ENCODE assay signal across 15 mouse cellular contexts in genomic region chr11:117729341-117729740, GRCm38 (mm10). TPM values are rescaled to one million over a fixed set of nuclear protein-coding genes. Genes with fewer than 3 reads are reported as not detected.
DNase-seq lines count a peak whose midpoint lies in the region; ATAC-seq and TF ChIP-seq lines count a peak whose summit lies in the region.
"Had no signal": no experiment of that assay in that cellular context is flagged by ENCODE, and none has a peak within 500 bp of the region (broad histone marks: within the 10 kb centered on the region; RNA-seq: fewer than 3 reads in every experiment).

No protein-coding gene starts in this region.

- H3K27me3 ChIP-seq in heart, embryonic 13.5 days (replicated peaks): no peaks in the 10 kb centered on the region
- no peaks in the 10 kb centered on the region for H3K27me3 ChIP-seq in kidney, embryonic 16.5 days (ENCODE audit: insufficient read depth, low read length)
- H3K27me3 ChIP-seq in hindbrain, embryonic 14.5 days (ENCODE audit: control insufficient read depth, insufficient read depth, low read length): no peaks in the 10 kb centered on the region
- H3K27me3 ChIP-seq: forebrain, embryonic 12.5 days had no signal

- H3K27ac ChIP-seq in heart, embryonic 13.5 days (replicated peaks): peak overlapping the region; percentile 60
- H3K27ac ChIP-seq in layer of hippocampus, adult 2 months: peak overlapping the region; percentile 76
- H3K27ac ChIP-seq in kidney, embryonic 16.5 days (ENCODE audit: low read length): peak overlapping the region; percentile 69
- H3K27ac ChIP-seq in hindbrain, embryonic 14.5 days: no peak overlapping the region
- H3K27ac ChIP-seq: forebrain, embryonic 12.5 days; liver, embryonic 14.5 days; midbrain, embryonic 10.5 days had no signal

- H3K4me1 ChIP-seq in heart, embryonic 13.5 days: peaks cover 42% of the 10 kb centered on the region
- peaks cover 33% of the 10 kb centered on the region for H3K4me1 ChIP-seq in kidney, embryonic 16.5 days (ENCODE audit: insufficient read depth, low read length)
- no peaks in the 10 kb centered on the region for H3K4me1 ChIP-seq in hindbrain, embryonic 14.5 days (replicated peaks; ENCODE audit: control insufficient read depth, insufficient read depth, low read length)
- H3K4me1 ChIP-seq: forebrain, embryonic 12.5 days; midbrain, embryonic 10.5 days had no signal

- H3K9me3 ChIP-seq in heart, embryonic 13.5 days: no peaks in the 10 kb centered on the region
- no peaks in the 10 kb centered on the region for H3K9me3 ChIP-seq in kidney, embryonic 16.5 days (ENCODE audit: low read length)
- H3K9me3 ChIP-seq in hindbrain, embryonic 14.5 days (ENCODE audit: control insufficient read depth, low read length): no peaks in the 10 kb centered on the region
- H3K9me3 ChIP-seq: forebrain, embryonic 12.5 days; G1E; midbrain, embryonic 10.5 days had no signal

- peaks cover 22% of the 10 kb centered on the region for H3K36me3 ChIP-seq in heart, embryonic 13.5 days
- 0 out of 2 replicates have a peak, but pooled peaks cover 5% of the 10 kb centered on the region for H3K36me3 ChIP-seq in kidney, embryonic 16.5 days (ENCODE audit: insufficient read depth, low read length)
- peaks cover 20% of the 10 kb centered on the region for H3K36me3 ChIP-seq in hindbrain, embryonic 14.5 days (replicated peaks; ENCODE audit: control insufficient read depth, insufficient read depth)

- no peak for ATAC-seq in heart, embryonic 13.5 days (ENCODE audit: extremely low read depth, insufficient number of reproducible peaks, low FRiP score, low TSS enrichment)
- ATAC-seq in kidney, embryonic 16.5 days (ENCODE audit: low FRiP score, low TSS enrichment): no peak
- no peak for ATAC-seq in hindbrain, embryonic 14.5 days (ENCODE audit: low FRiP score)

- no peak overlapping the region for H3K4me3 ChIP-seq in heart, embryonic 13.5 days
- H3K4me3 ChIP-seq in layer of hippocampus, adult 2 months: no peak overlapping the region
- no peak overlapping the region for H3K4me3 ChIP-seq in kidney, embryonic 16.5 days (ENCODE audit: low read length)
- H3K4me3 ChIP-seq in hindbrain, embryonic 14.5 days (replicated peaks; ENCODE audit: low read length): no peak overlapping the region
- H3K4me3 ChIP-seq: forebrain, embryonic 12.5 days; midbrain, embryonic 10.5 days had no signal

- H3K4me2 ChIP-seq in heart, embryonic 13.5 days: no peak overlapping the region
- no peak overlapping the region for H3K4me2 ChIP-seq in kidney, embryonic 16.5 days (replicated peaks; ENCODE audit: low read depth, low read length)
- H3K4me2 ChIP-seq in hindbrain, embryonic 14.5 days (replicated peaks): no peak overlapping the region
- H3K4me2 ChIP-seq: forebrain, embryonic 12.5 days had no signal

- 43% methylated on average over 3 of the region's 3 CpGs for WGBS in heart, embryonic 13.5 days
- WGBS in kidney, embryonic 16.5 days: 59% methylated on average over 3 of the region's 3 CpGs
- 95% methylated on average over 3 of the region's 3 CpGs for WGBS in hindbrain, embryonic 14.5 days

- no peak for DNase-seq in heart, adult 11 months
- no peak for DNase-seq in layer of hippocampus, adult 2 months (ENCODE audit: low spot score in 2 of 2)
- DNase-seq in layer of hippocampus, adult 9-11 months: no peak
- peak; percentile 29 for DNase-seq in MN1 (ENCODE audit: low spot score)
- DNase-seq in hindbrain, embryonic 14.5 days (ENCODE audit: low spot score): no peak
- no peak for DNase-seq in retina, postnatal 1 day
- DNase-seq: B cell, adult 2 months; cerebellum, adult 2 months; thymus, postnatal 36 days had no signal

- H3K9ac ChIP-seq in heart, embryonic 13.5 days: no peak overlapping the region
- H3K9ac ChIP-seq in kidney, embryonic 16.5 days (replicated peaks; ENCODE audit: low read length): 0 out of 2 replicates have a peak overlapping the region, but pooled peaks have one; percentile 3
- no peak overlapping the region for H3K9ac ChIP-seq in hindbrain, embryonic 14.5 days
- H3K9ac ChIP-seq: forebrain, embryonic 12.5 days; liver, embryonic 14.5 days had no signal

- TF ChIP-seq CTCF in layer of hippocampus, adult 2 months (conservative IDR thresholded peaks at IDR 0.05): no peak

RNA-seq across cellular contexts. Expression of gene Tmc8, which starts 52.5 kb away (rescaled TPM):
- 2.5 and 3.0 TPM in 2 replicates for polyA plus RNA-seq in heart, embryonic 13.5 days (2015; fragmentation: Nextera tagmentation; extraction: Ambion mirVana)
- under 1 TPM; 0.64 to 0.91 TPM for total RNA-seq in layer of hippocampus, adult 2 months (2021)
- 3.6 TPM in 2 replicates for polyA plus RNA-seq in kidney, embryonic 16.5 days (2015; fragmentation: Nextera tagmentation; extraction: Ambion mirVana)
- polyA plus RNA-seq in hindbrain, embryonic 14.5 days (2014; fragmentation: Nextera tagmentation; extraction: Ambion mirVana): 0.48 and 0.68 TPM in 2 replicates

RNA-seq across cellular contexts. Expression of gene Tmc6, which starts 52.7 kb away (rescaled TPM):
- 22.2 and 26.9 TPM in 2 replicates for polyA plus RNA-seq in heart, embryonic 13.5 days (2015; fragmentation: Nextera tagmentation; extraction: Ambion mirVana)
- total RNA-seq in layer of hippocampus, adult 2 months (2021): 1 to 10 TPM; 6.6 to 8.4 TPM
- polyA plus RNA-seq in kidney, embryonic 16.5 days (2015; fragmentation: Nextera tagmentation; extraction: Ambion mirVana): 47.9 and 50.5 TPM in 2 replicates
- 3.3 and 4.9 TPM in 2 replicates for polyA plus RNA-seq in hindbrain, embryonic 14.5 days (2014; fragmentation: Nextera tagmentation; extraction: Ambion mirVana)
